Mouse (Mus musculus): Measurements from ENCODE around the gene 4933411K16Rik. TPM values are rescaled to one million over a fixed set of nuclear protein-coding genes. Genes with fewer than 3 reads are reported as not detected.

4933411K16Rik gene
- not detected in 2 replicates for total RNA-seq (2012; rRNA removed)
- polyA plus RNA-seq (2012; ENCODE audit: insufficient read depth in 1 of 2, insufficient read length in 2 of 2, low read depth in 1 of 2, low replicate concordance in 2 of 2, missing spikeins in 1 of 2) = under 1 TPM in 1 of 2 experiments, not detected in 1; 0.10 TPM

DNA sequence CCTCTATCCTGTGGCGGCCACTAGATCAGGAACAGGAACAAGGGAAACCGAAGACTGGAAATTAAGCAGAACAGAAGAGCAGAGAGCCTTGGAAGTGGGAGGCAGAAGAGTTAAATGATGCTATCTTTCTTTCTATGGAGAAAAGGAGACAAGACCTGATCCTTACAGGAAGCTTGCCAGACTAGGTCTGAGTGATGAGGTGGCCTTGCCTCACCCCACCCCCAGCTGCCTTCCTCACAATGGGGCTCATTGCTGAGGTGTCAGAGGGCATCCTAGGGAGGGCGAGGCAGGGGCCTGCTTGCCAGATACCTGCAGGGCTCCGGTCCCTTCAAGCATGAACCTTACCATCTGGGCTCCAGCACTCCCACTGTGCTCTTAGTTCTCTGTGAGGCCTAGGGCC lies at the start of gene 4933411K16Rik:
4933411K16Rik (plus strand) TSS at position 301 of the 400 bp plus-strand sequence.
- Histone ChIP-seq H3K4me1 (ENCODE audit: control insufficient read depth in 1 of 2, insufficient read depth in 2 of 2, low read length in 2 of 2) (no peaks in the 10 kb centered on the region), H3K27me3 (ENCODE audit: control insufficient read depth in 1 of 2, insufficient read depth in 2 of 2, low read length in 2 of 2) (peaks cover 7 to 18% of the 10 kb centered on the region in 2 experiments), H3K27ac (ENCODE audit: control insufficient read depth, low read depth, low read length) (no peak within 1 kb of the TSS), H3K36me3 (ENCODE audit: control insufficient read depth in 1 of 2, insufficient read depth in 2 of 2, low read length in 2 of 2) (no peaks in the 10 kb centered on the region), H3K9me3 (replicated peaks; ENCODE audit: insufficient read depth, low read length) (no peaks in the 10 kb centered on the region), H3K79me2 (ENCODE audit: control insufficient read depth, insufficient read depth, low read length, poor library complexity) (no peaks in the 10 kb centered on the region), H3K4me3 (ENCODE audit: control insufficient read depth in 1 of 2, insufficient read depth in 1 of 2, low read depth in 2 of 2, low read length in 2 of 2) (no peak within 1 kb of the TSS), H3K9ac (ENCODE audit: control insufficient read depth, low read depth, low read length, poor library complexity, severe bottlenecking) (no peak within 1 kb of the TSS)
- TF ChIP-seq RAD21 (IDR thresholded peaks at IDR 0.05; ENCODE audit: low read depth, low read length) (no peak), BHLHE40 (IDR thresholded peaks at IDR 0.05; ENCODE audit: borderline replicate concordance, low read depth, low read length) (no peak), JUND (IDR thresholded peaks at IDR 0.05; ENCODE audit: low read depth, low read length) (no peak), UBTF (IDR thresholded peaks at IDR 0.05; ENCODE audit: borderline replicate concordance, insufficient read depth, low read depth, low read length) (no peak), MYC (IDR thresholded peaks at IDR 0.05; ENCODE audit: low read depth, low read length) (no peak), CTCF (IDR thresholded peaks at IDR 0.05 in 2 of 3, conservative IDR thresholded peaks at IDR 0.05 in 1 of 3; ENCODE audit: control insufficient read depth in 1 of 3, insufficient read depth in 1 of 3, low read depth in 2 of 3, low read length in 3 of 3, poor library complexity in 1 of 3, severe bottlenecking in 1 of 3) (no peak), SIN3A (IDR thresholded peaks at IDR 0.05; ENCODE audit: low read length) (no peak), MEF2A (IDR thresholded peaks at IDR 0.05; ENCODE audit: extremely low read depth, insufficient replicate concordance, low read depth, low read length, poor library complexity, severe bottlenecking) (no peak), ZC3H11A (IDR thresholded peaks at IDR 0.05; ENCODE audit: low read depth, low read length) (no peak), NRF1 (IDR thresholded peaks at IDR 0.05; ENCODE audit: insufficient read depth, low read depth, low read length, poor library complexity, severe bottlenecking) (no peak), MYB (IDR thresholded peaks at IDR 0.05; ENCODE audit: low read depth, low read length) (no peak), EP300 (IDR thresholded peaks at IDR 0.05; ENCODE audit: low read depth in 1 of 2, low read length in 2 of 2) (no peak), ETS1 (IDR thresholded peaks at IDR 0.05; ENCODE audit: low read depth, low read length) (no peak), POLR2A (IDR thresholded peaks at IDR 0.05; ENCODE audit: control insufficient read depth in 1 of 2, insufficient read depth in 1 of 2, low read depth in 1 of 2, low read length in 2 of 2, poor library complexity in 1 of 2) (no peak), CHD1 (IDR thresholded peaks at IDR 0.05; ENCODE audit: low read depth, low read length) (no peak), E2F4 (IDR thresholded peaks at IDR 0.05; ENCODE audit: borderline replicate concordance, low read depth, low read length) (no peak), POLR2AphosphoS2 (IDR thresholded peaks at IDR 0.05; ENCODE audit: low read length) (no peak)
- DNase-seq (ENCODE audit: low read depth, low spot score) = no peak

DNA sequence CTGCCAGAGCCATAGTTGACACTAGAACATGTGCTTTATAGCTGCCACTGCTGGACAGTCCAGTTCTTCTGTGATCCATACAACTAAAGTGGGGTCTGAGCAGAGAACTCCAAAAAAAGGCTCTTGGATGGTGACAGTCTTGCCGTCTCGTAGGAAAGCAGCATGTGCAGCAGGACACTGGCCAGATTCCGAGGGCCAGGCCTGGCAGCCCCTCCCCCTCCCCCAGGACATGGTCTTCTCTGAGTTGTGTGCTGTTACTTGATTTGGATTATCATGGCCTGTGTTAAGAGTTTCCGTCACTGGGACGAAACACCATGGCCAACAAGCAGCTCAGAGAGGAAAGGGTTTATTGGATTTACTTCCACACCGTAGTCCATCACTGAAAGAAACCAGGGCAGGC lies 47.8 kb upstream of the 4933411K16Rik start:
- Histone ChIP-seq H3K36me3 (ENCODE audit: control insufficient read depth in 1 of 2, insufficient read depth in 2 of 2, low read length in 2 of 2) (peaks cover 0 to 8% of the 10 kb centered on the region in 2 experiments; a peak in 2 of 4 replicates), H3K4me1 (ENCODE audit: control insufficient read depth in 1 of 2, insufficient read depth in 2 of 2, low read length in 2 of 2) (peaks cover 2 to 13% of the 10 kb centered on the region in 2 experiments), H3K4me3 (ENCODE audit: control insufficient read depth in 1 of 2, insufficient read depth in 1 of 2, low read depth in 2 of 2, low read length in 2 of 2) (no peak overlapping the region), H3K79me2 (ENCODE audit: control insufficient read depth, insufficient read depth, low read length, poor library complexity) (no peaks in the 10 kb centered on the region), H3K9me3 (replicated peaks; ENCODE audit: insufficient read depth, low read length) (no peaks in the 10 kb centered on the region), H3K27ac (ENCODE audit: control insufficient read depth, low read depth, low read length) (no peak overlapping the region), H3K27me3 (ENCODE audit: control insufficient read depth in 1 of 2, insufficient read depth in 2 of 2, low read length in 2 of 2) (no peaks in the 10 kb centered on the region), H3K9ac (ENCODE audit: control insufficient read depth, low read depth, low read length, poor library complexity, severe bottlenecking) (no peak overlapping the region)
- DNase-seq (ENCODE audit: low read depth, low spot score) = no peak
- TF ChIP-seq EP300 (IDR thresholded peaks at IDR 0.05; ENCODE audit: low read depth in 1 of 2, low read length in 2 of 2) (no peak), SMC3 (IDR thresholded peaks at IDR 0.05; ENCODE audit: low read depth, low read length) (no peak), MAX (IDR thresholded peaks at IDR 0.05; ENCODE audit: low read length) (no peak), CHD1 (IDR thresholded peaks at IDR 0.05; ENCODE audit: low read depth, low read length) (no peak), MEF2A (IDR thresholded peaks at IDR 0.05; ENCODE audit: extremely low read depth, insufficient replicate concordance, low read depth, low read length, poor library complexity, severe bottlenecking) (no peak), MXI1 (IDR thresholded peaks at IDR 0.05; ENCODE audit: low read depth, low read length) (no peak), SIN3A (IDR thresholded peaks at IDR 0.05; ENCODE audit: low read length) (no peak)

Measured in MEL (cell line).